Mouse (Mus musculus): Measurements from ENCODE around the gene Vmn1r160. TPM values are rescaled to one million over a fixed set of nuclear protein-coding genes. Genes with fewer than 3 reads are reported as not detected.

Vmn1r160 gene
- polyA plus RNA-seq (2014; fragmentation: Illumina TruSeq; extraction: RNeasy Lipid Tissue Mini Kit (QIAGEN cat#74804); ENCODE audit: low read depth, low replicate concordance): not detected

DNA sequence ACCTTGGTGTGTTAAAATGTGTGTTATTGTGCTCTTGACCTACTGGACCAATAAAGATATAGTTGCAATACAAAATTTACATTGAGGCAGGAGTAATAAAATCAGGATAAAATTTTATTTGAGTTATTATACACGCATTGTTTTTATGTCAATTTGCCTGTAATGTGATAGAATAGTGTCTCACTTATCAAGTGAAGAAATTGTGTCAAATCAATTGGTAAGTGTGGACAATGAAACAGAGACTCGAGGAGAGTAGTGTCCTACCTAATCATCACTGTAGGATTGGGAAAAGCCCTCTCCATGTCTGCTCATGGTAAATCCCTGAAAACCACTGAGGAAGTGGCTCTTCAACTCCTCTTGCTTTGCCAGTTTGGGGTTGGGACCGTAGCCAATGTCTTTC, at the start of gene Vmn1r160:
Vmn1r160 (plus strand) TSS at position 301 of the 400 bp plus-strand sequence.

DNA sequence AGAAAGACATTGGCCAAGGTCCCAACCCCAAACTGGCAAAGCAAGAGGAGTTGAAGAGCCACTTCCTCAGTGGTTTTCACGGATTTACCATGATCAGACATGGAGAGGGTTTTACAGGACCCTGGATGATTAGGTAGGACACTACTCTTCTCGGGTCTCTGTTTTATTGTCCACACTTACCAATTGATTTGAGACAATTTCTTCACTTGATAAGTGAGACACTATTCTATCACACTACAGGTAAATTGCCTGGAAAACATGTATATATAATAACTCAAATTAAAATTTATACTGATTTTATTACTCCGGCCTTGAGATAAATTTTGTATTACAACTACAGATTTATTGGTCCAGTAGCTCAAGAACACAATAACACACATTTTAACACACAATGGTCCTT, 27.5 kb upstream of the Vmn1r160 start, which contains the start of gene Vmn1r159:
Vmn1r159 (minus strand) TSS at position 101 of the 400 bp plus-strand sequence.

Other genes with a start within 250 kb of the Vmn1r160 start
- not detected for gene Vmn1r155, start 213.2 kb upstream of the Vmn1r160 start, polyA plus RNA-seq (2014; fragmentation: Illumina TruSeq; extraction: RNeasy Lipid Tissue Mini Kit (QIAGEN cat#74804); ENCODE audit: low read depth, low replicate concordance)
- gene Gm8693, start 178.9 kb upstream of the Vmn1r160 start, polyA plus RNA-seq (2014; fragmentation: Illumina TruSeq; extraction: RNeasy Lipid Tissue Mini Kit (QIAGEN cat#74804); ENCODE audit: low read depth, low replicate concordance): not detected
- not detected for gene Gm4567, start 151.5 kb upstream of the Vmn1r160 start, polyA plus RNA-seq (2014; fragmentation: Illumina TruSeq; extraction: RNeasy Lipid Tissue Mini Kit (QIAGEN cat#74804); ENCODE audit: low read depth, low replicate concordance)
- not detected for gene Vmn1r157, start 109.5 kb upstream of the Vmn1r160 start, polyA plus RNA-seq (2014; fragmentation: Illumina TruSeq; extraction: RNeasy Lipid Tissue Mini Kit (QIAGEN cat#74804); ENCODE audit: low read depth, low replicate concordance)
- not detected for gene Vmn1r158, start 80.4 kb upstream of the Vmn1r160 start, polyA plus RNA-seq (2014; fragmentation: Illumina TruSeq; extraction: RNeasy Lipid Tissue Mini Kit (QIAGEN cat#74804); ENCODE audit: low read depth, low replicate concordance)
- not detected for gene Vmn1r159, start 27.6 kb upstream of the Vmn1r160 start, polyA plus RNA-seq (2014; fragmentation: Illumina TruSeq; extraction: RNeasy Lipid Tissue Mini Kit (QIAGEN cat#74804); ENCODE audit: low read depth, low replicate concordance)
- not detected for gene Gm4214, start 113.4 kb downstream of the Vmn1r160 start, polyA plus RNA-seq (2014; fragmentation: Illumina TruSeq; extraction: RNeasy Lipid Tissue Mini Kit (QIAGEN cat#74804); ENCODE audit: low read depth, low replicate concordance)
- not detected for gene Gm4216, start 148.7 kb downstream of the Vmn1r160 start, polyA plus RNA-seq (2014; fragmentation: Illumina TruSeq; extraction: RNeasy Lipid Tissue Mini Kit (QIAGEN cat#74804); ENCODE audit: low read depth, low replicate concordance)
- not detected for gene Vmn1r163, start 184.3 kb downstream of the Vmn1r160 start, polyA plus RNA-seq (2014; fragmentation: Illumina TruSeq; extraction: RNeasy Lipid Tissue Mini Kit (QIAGEN cat#74804); ENCODE audit: low read depth, low replicate concordance)
- gene Gm8720, start 196.2 kb downstream of the Vmn1r160 start, polyA plus RNA-seq (2014; fragmentation: Illumina TruSeq; extraction: RNeasy Lipid Tissue Mini Kit (QIAGEN cat#74804); ENCODE audit: low read depth, low replicate concordance): not detected

All from liver, adult 10 weeks (tissue).